Mouse (Mus musculus): ENCODE results near the gene Csrnp2. TPM values are rescaled to one million over a fixed set of nuclear protein-coding genes. Genes with fewer than 3 reads are reported as not detected.

Gene Csrnp2
- polyA plus RNA-seq, 1 experiment from 2014 or later, result 15.3 TPM

- no peak overlapping the region for H3K27ac ChIP-seq (ENCODE audit: low read length)
- H3K4me2 ChIP-seq (replicated peaks; ENCODE audit: low read depth, low read length), result no peak overlapping the region
- no peaks in the 10 kb centered on the region for H3K36me3 ChIP-seq (ENCODE audit: insufficient read depth, low read length)
- H3K4me1 ChIP-seq (ENCODE audit: insufficient read depth, low read length), result no peaks in the 10 kb centered on the region
- H3K9ac ChIP-seq (replicated peaks; ENCODE audit: low read length), result no peak overlapping the region
- ATAC-seq (ENCODE audit: low FRiP score, low TSS enrichment), result no peak
- H3K9me3 ChIP-seq (ENCODE audit: low read length), result no peaks in the 10 kb centered on the region
- no peaks in the 10 kb centered on the region for H3K27me3 ChIP-seq (ENCODE audit: insufficient read depth, low read length)
- 66% methylated on average over 3 of the region's 3 CpGs for WGBS
- no peak overlapping the region for H3K4me3 ChIP-seq (ENCODE audit: low read length)
Observed at GRCm38 (mm10) chr15:100449495-100449894, 45.8 kb downstream of the Csrnp2 start.

DNA sequence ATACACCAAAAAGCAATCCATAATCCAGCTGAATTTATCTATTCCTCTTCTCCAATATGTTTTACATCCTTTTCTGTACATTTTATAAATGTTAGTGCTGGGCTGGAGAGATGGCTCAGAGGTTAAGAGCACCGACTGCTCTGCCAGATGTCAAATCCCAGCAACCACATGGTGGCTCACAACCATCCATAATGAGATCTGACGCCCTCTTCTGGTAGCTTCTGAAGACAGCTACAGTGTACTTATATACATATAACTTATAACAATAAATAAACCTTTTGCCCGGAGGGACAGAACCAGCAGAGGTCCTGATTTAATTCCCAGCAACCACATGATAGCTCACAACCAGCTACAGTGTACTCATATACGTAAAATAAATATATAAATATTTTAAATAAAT lies 46.7 kb downstream of the Csrnp2 start:
- Histone ChIP-seq H3K27ac (ENCODE audit: low read length) (no peak overlapping the region), H3K4me1 (ENCODE audit: insufficient read depth, low read length) (peaks cover 8% of the 10 kb centered on the region; the same call in 1 of the 2 replicates), H3K9me3 (ENCODE audit: low read length) (no peaks in the 10 kb centered on the region), H3K4me2 (replicated peaks; ENCODE audit: low read depth, low read length) (no peak overlapping the region), H3K4me3 (ENCODE audit: low read length) (no peak overlapping the region), H3K9ac (replicated peaks; ENCODE audit: low read length) (no peak overlapping the region), H3K27me3 (ENCODE audit: insufficient read depth, low read length) (no peaks in the 10 kb centered on the region), H3K36me3 (ENCODE audit: insufficient read depth, low read length) (no peaks in the 10 kb centered on the region)
- ATAC-seq (ENCODE audit: low FRiP score, low TSS enrichment), result no peak
- 82% methylated on average over 4 of the region's 4 CpGs for WGBS

GRCm38 (mm10) chr15:100446887-100447286 lies 48.4 kb downstream of the Csrnp2 start:
- ATAC-seq (ENCODE audit: low FRiP score, low TSS enrichment), result no peak
- no peak overlapping the region for H3K9ac ChIP-seq (replicated peaks; ENCODE audit: low read length)
- no peak overlapping the region for H3K27ac ChIP-seq (ENCODE audit: low read length)
- 91% methylated on average over 2 of the region's 2 CpGs for WGBS
- H3K36me3 ChIP-seq (ENCODE audit: insufficient read depth, low read length), result no peaks in the 10 kb centered on the region
- H3K9me3 ChIP-seq (ENCODE audit: low read length), result no peaks in the 10 kb centered on the region
- H3K4me2 ChIP-seq (replicated peaks; ENCODE audit: low read depth, low read length), result no peak overlapping the region
- H3K4me1 ChIP-seq (ENCODE audit: insufficient read depth, low read length), result peaks cover 11% of the 10 kb centered on the region; the same call in 1 of the 2 replicates
- no peak overlapping the region for H3K4me3 ChIP-seq (ENCODE audit: low read length)
- H3K27me3 ChIP-seq (ENCODE audit: insufficient read depth, low read length), result no peaks in the 10 kb centered on the region

- Histone ChIP-seq H3K27ac (ENCODE audit: low read length) (peak overlapping the region; percentile 91), H3K9me3 (ENCODE audit: low read length) (no peaks in the 10 kb centered on the region), H3K36me3 (ENCODE audit: insufficient read depth, low read length) (no peaks in the 10 kb centered on the region), H3K27me3 (ENCODE audit: insufficient read depth, low read length) (no peaks in the 10 kb centered on the region), H3K4me3 (ENCODE audit: low read length) (peak overlapping the region; percentile 53), H3K4me2 (replicated peaks; ENCODE audit: low read depth, low read length) (peak overlapping the region; percentile 85), H3K4me1 (ENCODE audit: insufficient read depth, low read length) (peaks cover 11% of the 10 kb centered on the region; the same call in 1 of the 2 replicates), H3K9ac (replicated peaks; ENCODE audit: low read length) (peak overlapping the region; percentile 79)
- 6% methylated on average over 20 of the region's 31 CpGs for WGBS
- peak; percentile 97 for ATAC-seq (ENCODE audit: low FRiP score, low TSS enrichment)
Observed at GRCm38 (mm10) chr15:100443126-100443922, 52.0 kb downstream of the Csrnp2 start.

GRCm38 (mm10) chr15:100436518-100436917 lies 58.8 kb downstream of the Csrnp2 start:
- WGBS, result 61% methylated on average over 10 of the region's 10 CpGs
- Histone ChIP-seq H3K4me3 (ENCODE audit: low read length) (no peak overlapping the region), H3K9me3 (ENCODE audit: low read length) (no peaks in the 10 kb centered on the region), H3K4me2 (replicated peaks; ENCODE audit: low read depth, low read length) (no peak overlapping the region), H3K27ac (ENCODE audit: low read length) (no peak overlapping the region), H3K9ac (replicated peaks; ENCODE audit: low read length) (no peak overlapping the region), H3K36me3 (ENCODE audit: insufficient read depth, low read length) (no peaks in the 10 kb centered on the region), H3K4me1 (ENCODE audit: insufficient read depth, low read length) (no peaks in the 10 kb centered on the region), H3K27me3 (ENCODE audit: insufficient read depth, low read length) (no peaks in the 10 kb centered on the region)
- no peak for ATAC-seq (ENCODE audit: low FRiP score, low TSS enrichment)

GRCm38 (mm10) chr15:100436112-100436511 lies 59.2 kb downstream of the Csrnp2 start:
- ATAC-seq (ENCODE audit: low FRiP score, low TSS enrichment), result no peak
- H3K27me3 ChIP-seq (ENCODE audit: insufficient read depth, low read length), result no peaks in the 10 kb centered on the region
- H3K27ac ChIP-seq (ENCODE audit: low read length), result no peak overlapping the region
- H3K9ac ChIP-seq (replicated peaks; ENCODE audit: low read length), result no peak overlapping the region
- 86% methylated on average over 4 of the region's 4 CpGs for WGBS
- H3K4me1 ChIP-seq (ENCODE audit: insufficient read depth, low read length), result no peaks in the 10 kb centered on the region
- H3K36me3 ChIP-seq (ENCODE audit: insufficient read depth, low read length), result no peaks in the 10 kb centered on the region
- H3K4me3 ChIP-seq (ENCODE audit: low read length), result no peak overlapping the region
- H3K4me2 ChIP-seq (replicated peaks; ENCODE audit: low read depth, low read length), result no peak overlapping the region
- no peaks in the 10 kb centered on the region for H3K9me3 ChIP-seq (ENCODE audit: low read length)

- no peak for ATAC-seq (ENCODE audit: low FRiP score, low TSS enrichment)
- WGBS, result 65% methylated on average over 4 of the region's 4 CpGs
Observed at GRCm38 (mm10) chr15:100433234-100433633, 62.1 kb downstream of the Csrnp2 start.

DNA sequence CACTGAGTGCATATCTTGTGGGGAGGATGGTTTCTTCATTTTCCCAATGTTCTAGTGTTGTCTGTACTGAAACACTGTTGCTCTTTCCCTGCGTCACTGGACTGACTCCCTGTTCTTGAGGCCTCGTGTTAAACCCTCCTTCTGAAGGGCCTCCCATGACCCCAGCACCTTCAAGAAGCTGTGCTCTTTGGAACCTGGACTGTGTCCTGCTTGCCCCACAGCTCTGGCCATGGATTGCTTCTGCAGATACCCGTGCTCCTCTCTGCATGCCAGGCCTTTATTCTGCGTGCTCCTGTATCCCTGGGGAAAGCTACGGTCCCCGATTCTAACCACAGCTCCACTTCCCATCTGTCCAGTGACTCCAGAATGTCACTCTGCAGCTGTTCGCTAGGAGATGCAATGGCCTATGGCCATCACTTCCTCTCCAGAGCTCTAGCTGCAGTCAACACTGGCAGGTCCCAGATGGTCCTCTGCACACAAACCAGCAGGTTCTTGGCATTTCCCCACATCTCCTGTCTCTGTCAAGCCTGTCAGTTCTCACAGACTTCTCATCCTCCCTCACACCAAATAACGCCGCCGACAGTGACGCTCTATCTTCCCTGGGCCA lies 65.2 kb downstream of the Csrnp2 start:
- H3K27me3 ChIP-seq (ENCODE audit: insufficient read depth, low read length), result peaks cover 4% of the 10 kb centered on the region; the same call in 1 of the 2 replicates
- no peaks in the 10 kb centered on the region for H3K9me3 ChIP-seq (ENCODE audit: low read length)
- H3K27ac ChIP-seq (ENCODE audit: low read length), result no peak overlapping the region
- no peaks in the 10 kb centered on the region for H3K36me3 ChIP-seq (ENCODE audit: insufficient read depth, low read length)
- WGBS, result 55% methylated on average over 11 of the region's 11 CpGs
- peak; percentile 54; the same call in 1 of the 2 replicates for ATAC-seq (ENCODE audit: low FRiP score, low TSS enrichment)
- H3K4me3 ChIP-seq (ENCODE audit: low read length), result no peak overlapping the region
- no peaks in the 10 kb centered on the region for H3K4me1 ChIP-seq (ENCODE audit: insufficient read depth, low read length)
- H3K9ac ChIP-seq (replicated peaks; ENCODE audit: low read length), result peak overlapping the region; percentile 26; the same call in 1 of the 2 replicates
- H3K4me2 ChIP-seq (replicated peaks; ENCODE audit: low read depth, low read length), result no peak overlapping the region

More at GRCm38 (mm10) chr15:100433234-100433633, 62.1 kb downstream of the Csrnp2 start:
- Histone ChIP-seq H3K4me1 (ENCODE audit: insufficient read depth, low read length) (no peaks in the 10 kb centered on the region), H3K4me3 (ENCODE audit: low read length) (no peak overlapping the region), H3K36me3 (ENCODE audit: insufficient read depth, low read length) (no peaks in the 10 kb centered on the region), H3K4me2 (replicated peaks; ENCODE audit: low read depth, low read length) (no peak overlapping the region), H3K27me3 (ENCODE audit: insufficient read depth, low read length) (no peaks in the 10 kb centered on the region), H3K27ac (ENCODE audit: low read length) (no peak overlapping the region), H3K9me3 (ENCODE audit: low read length) (no peaks in the 10 kb centered on the region), H3K9ac (replicated peaks; ENCODE audit: low read length) (no peak overlapping the region)
